Mouse (Mus musculus) frontal cortex, adult (tissue): ENCODE measurements around the gene Akap10.
"Not testable (repeated sequence)": the region's sequence is repeated elsewhere in the genome, so short reads cannot be mapped to it uniquely, and the experiment has no call there.

Experiments used
- ATAC-seq: cut with Nextera tagmentation; 2 replicates; pipeline ENCODE4 v1.9.2; 2017; ENCODE audit warnings: mild to moderate bottlenecking, moderate library complexity, mixed read lengths; ENCODE audit not compliant: low TSS enrichment

Akap10 gene

DNA sequence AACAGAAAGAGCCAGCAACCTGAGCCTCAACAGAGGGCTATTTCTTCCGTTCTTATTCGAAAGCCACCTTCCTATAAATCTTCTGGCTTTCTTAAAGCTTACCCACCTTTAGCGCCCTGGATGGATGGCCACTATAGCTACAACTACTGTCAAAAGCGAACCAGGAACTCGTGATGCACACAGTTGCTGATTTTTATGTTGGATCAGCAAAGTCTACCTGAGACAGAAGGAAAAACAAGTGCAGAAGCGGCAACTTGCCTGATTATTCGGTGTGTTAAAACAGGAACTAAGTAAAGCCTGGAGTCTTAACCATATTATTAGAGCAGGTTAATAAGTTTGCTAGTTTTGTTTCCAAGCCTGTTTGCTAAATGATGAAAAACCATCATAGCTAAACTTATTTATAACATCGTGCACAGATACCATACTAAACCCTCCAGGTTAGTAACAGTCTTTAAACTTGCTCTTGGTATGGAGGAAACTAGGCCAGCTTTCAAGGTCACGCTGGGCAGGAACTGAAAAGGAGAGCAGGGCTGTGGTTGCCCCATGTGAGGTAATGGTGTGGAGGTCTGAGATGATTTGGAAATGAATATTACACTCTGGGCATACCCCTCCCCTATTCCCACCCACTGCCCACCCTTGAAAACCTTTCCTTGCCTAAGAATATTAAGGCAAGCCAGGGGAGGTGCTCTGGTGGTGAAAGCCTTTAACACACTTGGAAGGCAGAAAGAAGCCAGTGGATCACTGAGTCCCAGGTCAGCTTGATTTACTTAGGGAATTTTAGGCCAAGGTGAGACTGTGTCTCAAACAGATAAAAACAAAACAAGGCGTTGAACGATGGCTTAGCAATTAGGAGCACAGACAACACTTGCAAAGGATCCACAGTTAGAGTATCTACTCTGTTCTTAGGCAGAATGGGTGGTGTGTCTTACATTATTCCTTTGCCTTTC, 861 bp upstream of the Akap10 start:
- ATAC-seq, result no peak; the same call in 1 of the 2 replicates

DNA sequence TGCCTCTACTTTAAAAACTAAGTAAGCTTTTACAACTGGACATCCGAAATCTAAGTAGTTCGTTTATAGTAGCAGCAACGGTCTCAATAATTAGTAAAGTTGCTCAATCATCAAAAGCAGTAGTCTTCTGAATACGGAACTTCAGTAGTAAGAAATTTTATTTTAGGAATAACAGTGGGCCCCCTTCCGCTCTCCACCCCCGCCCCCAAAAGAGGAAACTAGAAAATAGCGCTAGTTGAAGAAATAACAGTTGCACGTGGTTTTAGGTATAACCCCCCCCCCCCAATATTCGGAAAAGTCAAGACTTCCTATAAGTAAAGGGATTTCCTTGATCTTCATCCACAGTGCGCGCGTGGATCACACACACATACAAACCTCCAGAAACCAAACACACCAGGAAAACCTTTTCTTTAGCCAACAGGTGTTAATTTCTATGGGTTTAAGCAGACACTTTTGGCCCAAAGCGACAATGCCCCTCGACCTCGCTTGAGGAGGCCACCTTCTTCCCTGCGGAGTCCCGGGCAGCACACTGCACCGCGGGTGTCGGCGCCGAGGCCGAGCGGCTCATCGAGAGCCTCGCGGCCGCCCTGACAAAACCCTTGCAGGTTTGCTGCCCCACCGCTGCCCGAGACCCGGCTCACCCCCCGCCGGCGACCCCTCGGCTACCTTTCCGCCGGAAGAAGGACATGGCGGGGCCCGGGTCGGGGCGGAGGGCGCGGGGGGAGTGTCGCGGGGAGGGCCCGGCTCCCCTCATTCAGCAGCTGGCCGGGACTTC, 542 bp downstream of the Akap10 start:
- peak; percentile 11 for ATAC-seq

- peak; percentile 71 for ATAC-seq
These were observed 6.7 kb downstream of the Akap10 start for GRCm38 (mm10) chr11:61923309-61923708.

DNA sequence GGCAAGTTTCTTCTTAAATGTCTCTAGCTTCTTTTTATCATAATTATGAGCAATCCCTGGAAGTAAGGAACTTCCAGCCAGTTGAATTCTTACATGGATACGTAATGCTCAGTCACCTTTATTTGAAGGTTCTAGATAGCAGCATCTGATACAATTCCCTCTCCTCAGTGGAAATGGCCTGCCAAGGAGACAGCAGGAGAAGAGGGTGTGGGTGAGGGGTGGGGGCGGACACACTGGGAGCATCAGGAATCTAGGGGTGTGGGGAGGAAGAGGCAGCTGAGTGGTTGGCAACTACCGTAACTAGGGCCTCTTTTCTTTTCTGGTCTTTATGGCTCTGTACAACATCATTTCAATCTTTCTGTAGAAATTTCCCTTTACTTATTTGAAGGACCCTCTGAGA, 10.3 kb downstream of the Akap10 start:
- ATAC-seq, result peak; percentile 81

GRCm38 (mm10) chr11:61908315-61908714, 21.7 kb downstream of the Akap10 start:
- no peak for ATAC-seq

- ATAC-seq, result no peak
These were observed 47.9 kb downstream of the Akap10 start for GRCm38 (mm10) chr11:61882183-61882582.

- no peak for ATAC-seq
These were observed 50.1 kb downstream of the Akap10 start for GRCm38 (mm10) chr11:61879921-61880320.

GRCm38 (mm10) chr11:61871881-61872280, 58.2 kb downstream of the Akap10 start:
- ATAC-seq, result no peak

GRCm38 (mm10) chr11:61866856-61867255, 63.2 kb downstream of the Akap10 start:
- ATAC-seq, result no peak

- no peak for ATAC-seq
These were observed 68.1 kb downstream of the Akap10 start for GRCm38 (mm10) chr11:61861781-61862547.

DNA sequence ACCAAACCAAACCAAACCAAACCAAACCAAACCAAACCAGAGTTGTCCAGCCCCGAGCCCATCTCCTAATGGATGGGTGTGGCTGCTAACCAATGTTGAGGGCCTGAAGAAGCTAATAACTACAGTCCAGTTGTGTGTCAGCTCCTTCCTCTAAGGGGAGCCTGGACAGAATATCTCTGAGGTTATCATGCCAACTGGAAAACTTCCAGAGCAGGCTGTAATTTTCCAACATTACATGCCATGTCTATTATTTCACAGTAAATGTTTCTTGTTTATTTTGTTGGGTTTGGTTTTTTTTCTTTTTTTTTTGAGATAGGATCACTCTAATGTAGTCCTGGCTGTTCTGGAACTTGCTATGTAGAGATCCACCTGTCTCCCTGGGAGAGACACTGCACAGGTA, 70.7 kb downstream of the Akap10 start:
- no peak for ATAC-seq

GRCm38 (mm10) chr11:61855539-61855938, 74.5 kb downstream of the Akap10 start:
- ATAC-seq, result no peak

- ATAC-seq, result peak; percentile 89
These were observed 75.1 kb downstream of the Akap10 start, which contains the start of gene Ulk2 for GRCm38 (mm10) chr11:61854988-61855411. Ulk2 (minus strand) TSS chr11:61855073.

GRCm38 (mm10) chr11:61854211-61854987, 75.7 kb downstream of the Akap10 start:
- ATAC-seq, result peak; percentile 90

DNA sequence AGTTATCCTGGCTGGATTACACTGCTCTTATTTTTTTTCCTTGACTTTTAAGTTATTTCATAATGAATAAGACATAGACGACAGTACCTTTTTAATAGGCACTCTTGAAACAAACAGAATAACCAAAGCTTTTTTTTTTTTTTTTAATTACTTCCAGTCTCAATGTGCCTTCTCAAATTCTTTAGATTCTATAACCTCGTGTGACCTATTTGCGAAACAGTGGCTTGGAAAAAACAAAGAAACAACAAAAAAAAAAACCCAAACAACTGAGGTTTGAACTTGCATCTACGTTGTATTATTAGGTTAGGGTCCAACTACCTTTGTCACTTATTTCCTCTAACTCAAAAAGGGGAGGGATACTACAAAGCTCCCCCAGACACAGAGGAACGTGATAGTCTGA, 76.4 kb downstream of the Akap10 start:
- ATAC-seq, result no peak

DNA sequence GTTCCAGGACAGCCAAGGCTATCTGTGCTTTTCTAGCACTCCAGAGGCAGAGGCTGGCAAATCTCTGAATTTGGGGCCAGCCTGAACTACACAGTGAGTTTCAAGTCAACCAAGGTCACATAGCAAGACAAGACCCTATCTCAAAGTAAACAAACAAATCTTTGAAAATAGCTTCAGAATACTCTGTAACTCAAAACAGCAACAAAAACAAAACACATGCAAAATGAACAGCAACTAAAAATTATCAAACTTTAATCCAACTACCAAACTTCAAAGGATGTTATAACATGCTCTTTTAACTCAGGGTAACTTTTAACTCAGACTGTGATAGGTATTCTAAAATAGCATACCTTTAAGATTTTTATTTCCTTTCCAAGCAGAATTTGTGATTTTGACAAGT, 77.1 kb downstream of the Akap10 start:
- ATAC-seq, result no peak

- ATAC-seq, result no peak
These were observed 78.9 kb downstream of the Akap10 start for GRCm38 (mm10) chr11:61851195-61851594.

- ATAC-seq, result not testable (repeated sequence)
These were observed 89.4 kb downstream of the Akap10 start for GRCm38 (mm10) chr11:61840663-61841062.

DNA sequence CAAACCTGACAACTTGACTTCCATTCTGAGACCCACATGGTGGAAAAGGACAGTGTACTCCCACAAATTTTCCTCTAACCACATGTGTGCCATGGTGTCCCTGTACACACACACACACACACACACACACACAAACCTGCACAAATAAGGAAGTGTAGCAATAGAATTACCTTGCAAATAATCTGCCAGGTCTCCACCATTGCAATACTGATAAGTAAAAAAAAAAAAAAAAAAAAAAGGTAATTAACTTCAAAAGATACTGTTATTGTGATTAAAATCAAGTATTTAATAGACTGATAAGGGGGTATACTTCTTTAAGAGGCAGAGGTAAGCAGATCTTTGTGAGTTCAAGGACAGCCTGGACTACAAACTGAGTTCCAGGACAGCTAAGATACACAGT, 90.1 kb downstream of the Akap10 start:
- ATAC-seq, result no peak

GRCm38 (mm10) chr11:61839182-61839581, 90.9 kb downstream of the Akap10 start:
- ATAC-seq, result no peak
